Mouse (Mus musculus): ENCODE data around the gene Syngr1. TPM values are rescaled to one million over a fixed set of nuclear protein-coding genes. Genes with fewer than 3 reads are reported as not detected.

Gene Syngr1
- 20.6 and 26.2 TPM in 2 replicates for polyA plus RNA-seq (2015; fragmentation: Nextera tagmentation; extraction: Ambion mirVana)

DNA sequence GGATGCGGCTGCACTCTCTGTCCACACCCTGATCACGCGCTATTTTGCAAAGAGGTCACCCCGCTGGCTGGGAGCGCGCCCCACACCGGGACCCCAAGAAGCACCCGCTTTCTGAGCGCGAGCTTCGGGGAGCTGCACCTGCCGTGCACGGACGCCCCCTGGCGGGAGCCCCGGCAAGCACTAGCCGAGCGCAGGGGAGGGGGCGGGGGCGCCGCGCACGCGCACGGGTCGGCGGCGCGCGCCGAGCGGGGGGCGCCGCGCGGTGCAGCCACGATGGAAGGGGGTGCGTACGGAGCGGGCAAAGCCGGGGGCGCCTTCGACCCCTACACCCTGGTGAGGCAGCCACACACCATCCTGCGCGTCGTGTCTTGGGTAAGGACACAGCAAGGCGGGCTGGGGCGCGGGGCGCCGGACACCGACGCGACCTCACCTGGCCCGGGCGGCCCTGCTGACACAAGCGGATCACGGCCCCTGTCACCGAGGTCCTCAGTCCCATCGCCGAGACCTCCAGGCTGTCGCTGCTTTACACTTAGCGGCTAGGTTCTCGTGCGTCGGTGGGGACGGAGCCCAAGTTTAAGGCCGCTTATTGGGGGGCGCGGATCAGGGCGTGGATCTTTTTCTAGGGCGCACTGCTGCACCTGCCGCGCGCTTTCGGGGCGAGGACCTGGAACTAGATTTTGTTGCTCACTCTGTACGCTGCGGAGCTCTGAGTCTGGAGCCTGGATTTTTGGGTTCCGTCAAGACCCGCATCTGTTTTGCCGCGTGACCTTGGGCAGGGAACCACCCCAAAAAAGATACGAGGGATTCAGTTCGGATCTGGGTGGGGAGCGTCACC lies at the start of gene Syngr1, which contains the start of gene Rpl3:
TSS of gene Syngr1 (plus strand) at position 214 of the 835 bp plus-strand sequence.
TSS of gene Rpl3 (minus strand) at position 748 of the 835 bp plus-strand sequence.
- no peaks in the 10 kb centered on the region for H3K9me3 ChIP-seq
- under 1% methylated on average over 69 of the region's 86 CpGs for whole genome bisulfite sequencing
- H3K9ac ChIP-seq (replicated peaks), result peak within 1 kb of the TSS; percentile 85
- H3K27ac ChIP-seq, result peak within 1 kb of the TSS; percentile 30; the same call in 1 of the 2 replicates
- H3K36me3 ChIP-seq, result no peaks in the 10 kb centered on the region
- peaks cover 37% of the 10 kb centered on the region for H3K27me3 ChIP-seq
- H3K4me3 ChIP-seq (replicated peaks), result peak within 1 kb of the TSS; percentile 78
- peak; percentile 77 for ATAC-seq
- H3K4me2 ChIP-seq (replicated peaks), result peak within 1 kb of the TSS; percentile 85
- H3K4me1 ChIP-seq (replicated peaks), result peaks cover 26% of the 10 kb centered on the region

DNA sequence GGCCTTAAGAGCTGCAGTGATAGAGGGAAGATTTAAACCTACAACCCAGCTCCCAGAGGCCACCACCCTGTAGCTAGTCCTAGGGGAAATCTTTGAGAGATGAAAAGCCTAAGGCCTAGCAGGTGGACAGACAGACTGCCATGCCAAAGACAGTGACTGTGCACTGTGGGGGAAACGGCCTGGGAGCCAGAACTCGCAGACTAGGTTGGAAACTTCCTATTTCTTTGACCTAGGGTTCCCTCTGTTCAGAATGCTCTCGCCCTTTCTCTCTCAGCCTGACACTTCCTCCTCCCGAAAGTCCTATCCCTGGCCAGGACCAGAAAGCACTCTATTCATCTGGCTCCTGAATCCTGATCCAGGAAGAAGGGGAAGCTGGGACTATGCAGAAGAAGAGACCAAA lies 49.0 kb upstream of the Syngr1 start:
- ATAC-seq, result no peak
- H3K27me3 ChIP-seq, result no peaks in the 10 kb centered on the region
- peaks cover 4% of the 10 kb centered on the region; the same call in 1 of the 2 replicates for H3K9me3 ChIP-seq
- no peaks in the 10 kb centered on the region for H3K36me3 ChIP-seq
- whole genome bisulfite sequencing, result 79% methylated on average over 4 of the region's 4 CpGs
- H3K4me1 ChIP-seq (replicated peaks), result no peaks in the 10 kb centered on the region
- no peak overlapping the region for H3K27ac ChIP-seq
- no peak overlapping the region for H3K4me3 ChIP-seq (replicated peaks)
- H3K9ac ChIP-seq (replicated peaks), result no peak overlapping the region
- H3K4me2 ChIP-seq (replicated peaks), result no peak overlapping the region

GRCm38 (mm10) chr15:80044249-80044648 lies 46.9 kb upstream of the Syngr1 start:
- no peak for ATAC-seq
- WGBS, result 89% methylated on average over 10 of the region's 10 CpGs
- no peak overlapping the region for H3K27ac ChIP-seq
- H3K4me3 ChIP-seq (replicated peaks), result no peak overlapping the region
- no peaks in the 10 kb centered on the region for H3K27me3 ChIP-seq
- no peak overlapping the region for H3K4me2 ChIP-seq (replicated peaks)
- no peaks in the 10 kb centered on the region for H3K4me1 ChIP-seq (replicated peaks)
- H3K36me3 ChIP-seq, result no peaks in the 10 kb centered on the region
- H3K9me3 ChIP-seq, result peaks cover 4% of the 10 kb centered on the region; the same call in 1 of the 2 replicates
- H3K9ac ChIP-seq (replicated peaks), result no peak overlapping the region

DNA sequence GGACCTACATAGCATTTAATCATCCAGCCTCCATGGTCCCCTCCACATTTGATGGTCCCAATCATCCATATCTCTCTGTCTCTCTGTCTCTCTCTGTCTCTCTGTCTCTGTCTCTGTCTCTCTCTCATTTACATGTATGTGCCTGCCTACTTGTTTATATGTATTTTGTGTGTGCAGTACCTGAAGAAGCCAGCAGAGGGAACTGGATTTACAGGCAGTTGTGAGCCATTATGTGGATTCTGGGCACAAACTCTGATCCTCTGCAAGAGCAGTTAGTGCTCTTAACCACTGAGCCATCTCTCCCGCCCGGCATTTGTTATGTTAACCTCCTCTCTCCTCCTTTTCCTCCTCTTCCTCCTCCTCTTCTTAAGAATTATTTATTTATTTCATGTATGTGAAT lies 45.4 kb upstream of the Syngr1 start:
- Histone ChIP-seq H3K4me2 (replicated peaks) (no peak overlapping the region), H3K9ac (replicated peaks) (no peak overlapping the region), H3K36me3 (no peaks in the 10 kb centered on the region), H3K4me3 (replicated peaks) (no peak overlapping the region), H3K27me3 (no peaks in the 10 kb centered on the region), H3K4me1 (replicated peaks) (no peaks in the 10 kb centered on the region), H3K9me3 (peaks cover 4% of the 10 kb centered on the region; the same call in 1 of the 2 replicates), H3K27ac (no peak overlapping the region)
- no peak for ATAC-seq
- 97% methylated on average over 2 of the region's 2 CpGs for WGBS

DNA sequence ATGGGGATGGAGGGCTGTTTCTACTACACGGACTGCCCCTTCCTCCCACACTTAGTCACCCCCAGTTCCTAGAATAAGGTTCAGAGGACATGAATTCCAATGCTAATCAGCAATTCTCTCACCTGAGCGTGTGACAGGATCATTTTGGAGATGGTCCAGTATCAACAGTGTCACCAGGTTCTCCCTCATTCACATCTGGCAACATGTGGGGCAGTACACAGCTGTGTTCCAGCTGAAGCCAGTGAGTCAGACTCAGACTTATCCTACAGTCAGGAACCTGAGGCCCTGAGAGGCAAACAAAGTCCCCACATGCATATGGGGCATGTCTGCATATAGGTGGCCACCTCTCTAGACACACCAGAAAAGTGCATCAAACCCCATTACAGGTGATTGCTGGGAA lies 43.9 kb upstream of the Syngr1 start:
- WGBS, result 87% methylated on average over 2 of the region's 2 CpGs
- H3K4me1 ChIP-seq (replicated peaks), result no peaks in the 10 kb centered on the region
- H3K9ac ChIP-seq (replicated peaks), result no peak overlapping the region
- H3K9me3 ChIP-seq, result peaks cover 4% of the 10 kb centered on the region; the same call in 1 of the 2 replicates
- no peak overlapping the region for H3K4me3 ChIP-seq (replicated peaks)
- no peaks in the 10 kb centered on the region for H3K27me3 ChIP-seq
- no peaks in the 10 kb centered on the region for H3K36me3 ChIP-seq
- no peak overlapping the region for H3K4me2 ChIP-seq (replicated peaks)
- H3K27ac ChIP-seq, result no peak overlapping the region
- ATAC-seq, result no peak

DNA sequence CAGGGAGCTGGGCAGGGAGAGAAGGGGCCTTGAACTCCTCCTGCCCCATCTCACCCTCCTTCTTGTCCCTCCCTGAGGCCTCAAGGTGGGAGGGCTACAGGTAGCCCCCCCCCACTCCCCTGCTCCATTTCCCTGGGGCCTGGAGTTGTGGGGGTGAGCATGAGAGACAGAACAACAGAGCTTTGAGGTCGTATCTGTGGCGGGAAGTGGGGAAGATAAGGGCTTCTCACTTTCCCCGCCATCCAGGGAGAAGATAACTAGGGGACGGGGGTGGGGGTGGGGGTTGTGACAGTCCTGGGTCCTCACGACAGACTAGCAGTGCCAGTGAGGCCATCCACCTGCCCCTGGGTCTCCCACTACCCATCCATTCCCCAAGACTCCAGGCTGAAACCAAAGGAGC lies 43.2 kb upstream of the Syngr1 start:
- 59% methylated on average over 5 of the region's 5 CpGs for WGBS
- no peaks in the 10 kb centered on the region for H3K36me3 ChIP-seq
- H3K9ac ChIP-seq (replicated peaks), result no peak overlapping the region
- no peaks in the 10 kb centered on the region for H3K4me1 ChIP-seq (replicated peaks)
- H3K4me3 ChIP-seq (replicated peaks), result no peak overlapping the region
- no peak overlapping the region for H3K4me2 ChIP-seq (replicated peaks)
- H3K27ac ChIP-seq, result no peak overlapping the region
- no peak for ATAC-seq
- H3K27me3 ChIP-seq, result no peaks in the 10 kb centered on the region
- H3K9me3 ChIP-seq, result peaks cover 4% of the 10 kb centered on the region; the same call in 1 of the 2 replicates

- Histone ChIP-seq H3K4me2 (replicated peaks) (no peak overlapping the region), H3K4me1 (replicated peaks) (peaks cover under 1% of the 10 kb centered on the region; the same call in 1 of the 2 replicates), H3K9me3 (peaks cover 4% of the 10 kb centered on the region; the same call in 1 of the 2 replicates), H3K36me3 (no peaks in the 10 kb centered on the region), H3K4me3 (replicated peaks) (no peak overlapping the region), H3K27ac (no peak overlapping the region), H3K9ac (replicated peaks) (no peak overlapping the region), H3K27me3 (no peaks in the 10 kb centered on the region)
- WGBS, result 91% methylated on average over 4 of the region's 4 CpGs
- ATAC-seq, result no peak
Measured at GRCm38 (mm10) chr15:80050093-80050492, 41.0 kb upstream of the Syngr1 start.

GRCm38 (mm10) chr15:80051092-80051761 lies 39.9 kb upstream of the Syngr1 start:
- no peak overlapping the region for H3K27ac ChIP-seq
- H3K9me3 ChIP-seq, result no peaks in the 10 kb centered on the region
- no peak overlapping the region for H3K4me3 ChIP-seq (replicated peaks)
- peaks cover 6% of the 10 kb centered on the region; the same call in 1 of the 2 replicates for H3K4me1 ChIP-seq (replicated peaks)
- no peak for ATAC-seq
- H3K9ac ChIP-seq (replicated peaks), result no peak overlapping the region
- 80% methylated on average over 19 of the region's 19 CpGs for WGBS
- H3K27me3 ChIP-seq, result no peaks in the 10 kb centered on the region
- H3K36me3 ChIP-seq, result no peaks in the 10 kb centered on the region
- H3K4me2 ChIP-seq (replicated peaks), result no peak overlapping the region

- H3K4me1 ChIP-seq (replicated peaks), result peaks cover 7% of the 10 kb centered on the region; the same call in 1 of the 2 replicates
- no peaks in the 10 kb centered on the region for H3K27me3 ChIP-seq
- no peak for ATAC-seq
- 85% methylated on average over 9 of the region's 9 CpGs for WGBS
- H3K9me3 ChIP-seq, result no peaks in the 10 kb centered on the region
- H3K4me2 ChIP-seq (replicated peaks), result no peak overlapping the region
- H3K27ac ChIP-seq, result no peak overlapping the region
- H3K36me3 ChIP-seq, result no peaks in the 10 kb centered on the region
- H3K4me3 ChIP-seq (replicated peaks), result no peak overlapping the region
- no peak overlapping the region for H3K9ac ChIP-seq (replicated peaks)
Measured at GRCm38 (mm10) chr15:80051782-80052181, 39.4 kb upstream of the Syngr1 start.

GRCm38 (mm10) chr15:80053381-80054033 lies 37.6 kb upstream of the Syngr1 start:
- Histone ChIP-seq H3K4me3 (replicated peaks) (no peak overlapping the region), H3K27me3 (no peaks in the 10 kb centered on the region), H3K9me3 (no peaks in the 10 kb centered on the region), H3K36me3 (no peaks in the 10 kb centered on the region), H3K9ac (replicated peaks) (no peak overlapping the region), H3K27ac (no peak overlapping the region), H3K4me1 (replicated peaks) (peaks cover 8% of the 10 kb centered on the region; the same call in 1 of the 2 replicates), H3K4me2 (replicated peaks) (no peak overlapping the region)
- no peak for ATAC-seq
- 67% methylated on average over 8 of the region's 8 CpGs for WGBS

DNA sequence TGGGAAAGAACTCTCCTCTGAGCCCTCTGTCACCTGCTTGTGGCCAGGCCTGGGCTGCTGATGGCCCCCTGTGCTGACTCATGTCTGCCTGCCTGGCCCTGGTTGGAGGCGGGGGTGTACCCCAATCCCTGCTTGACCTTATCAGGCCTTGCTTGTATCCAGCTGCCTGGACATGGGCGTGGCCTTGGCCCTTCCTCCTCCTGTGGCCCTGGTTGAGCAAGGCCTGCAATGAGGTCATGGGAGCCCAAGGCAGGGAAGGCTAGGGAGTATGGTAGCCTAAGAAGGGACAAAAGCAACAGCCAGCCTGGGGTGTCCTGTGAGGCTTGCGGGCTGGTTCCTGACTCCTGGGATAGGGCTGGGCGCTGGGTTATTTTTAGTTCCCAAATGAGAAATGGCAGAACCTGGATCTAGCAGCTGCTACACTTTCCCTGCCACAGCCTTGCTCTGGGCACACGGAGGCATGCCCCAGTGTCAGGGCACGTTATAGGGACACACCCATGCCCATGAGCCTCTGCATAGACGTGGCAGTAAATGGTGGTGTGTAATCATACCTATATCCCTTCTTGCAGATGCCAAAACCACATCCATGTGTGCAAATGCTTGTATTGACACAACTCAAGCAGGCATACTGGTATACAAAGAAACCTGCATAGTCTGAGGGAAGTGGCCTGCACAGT lies 37.0 kb upstream of the Syngr1 start:
- no peak for ATAC-seq
- no peaks in the 10 kb centered on the region for H3K27me3 ChIP-seq
- H3K9ac ChIP-seq (replicated peaks), result no peak overlapping the region
- H3K4me2 ChIP-seq (replicated peaks), result no peak overlapping the region
- no peak overlapping the region for H3K4me3 ChIP-seq (replicated peaks)
- H3K4me1 ChIP-seq (replicated peaks), result peaks cover 8% of the 10 kb centered on the region; the same call in 1 of the 2 replicates
- H3K36me3 ChIP-seq, result no peaks in the 10 kb centered on the region
- no peak overlapping the region for H3K27ac ChIP-seq
- 89% methylated on average over 7 of the region's 7 CpGs for WGBS
- no peaks in the 10 kb centered on the region for H3K9me3 ChIP-seq
